Mouse (Mus musculus): ENCODE data around the gene Iqschfp. TPM values are rescaled to one million over a fixed set of nuclear protein-coding genes. Genes with fewer than 3 reads are reported as not detected.

The Iqschfp gene
- polyA plus RNA-seq, 1 experiment from 2014 or later = not detected

DNA sequence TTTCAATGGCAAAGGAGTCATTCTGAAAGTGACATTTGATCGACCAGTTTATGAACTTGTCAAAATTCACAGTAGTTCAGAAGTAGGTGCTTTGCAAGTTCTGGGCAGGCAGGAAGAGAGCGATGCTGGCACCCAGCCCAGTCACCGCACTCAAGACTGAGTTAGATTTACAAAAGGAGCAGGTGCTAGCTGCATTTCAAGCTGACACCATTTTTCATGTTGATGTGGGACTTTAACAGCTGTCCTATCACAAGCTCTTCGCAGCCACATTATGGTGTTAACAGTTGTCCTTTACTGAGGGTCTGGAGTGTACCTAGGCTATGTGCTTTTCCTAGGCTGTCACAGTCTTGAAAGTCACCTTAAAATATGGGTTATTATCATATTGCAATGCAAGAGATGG, 354.1 kb downstream of the Iqschfp start:
- 75% methylated on average over 4 of the region's 4 CpGs for WGBS (ENCODE audit: insufficient replicate concordance)
- no peak for ATAC-seq
- Histone ChIP-seq H3K27me3 (ENCODE audit: insufficient read depth, low read length) (no peaks in the 10 kb centered on the region), H3K4me1 (ENCODE audit: insufficient read depth) (no peaks in the 10 kb centered on the region), H3K36me3 (replicated peaks; ENCODE audit: insufficient read depth, low read length) (no peaks in the 10 kb centered on the region), H3K9me3 (ENCODE audit: low read length) (no peaks in the 10 kb centered on the region), H3K27ac (ENCODE audit: low read depth) (no peak overlapping the region), H3K4me3 (ENCODE audit: low read depth, low read length) (no peak overlapping the region), H3K4me2 (ENCODE audit: low read depth, low read length) (no peak overlapping the region), H3K9ac (replicated peaks) (no peak overlapping the region)
- DNase-seq = no peak
- TF ChIP-seq EP300 (IDR thresholded peaks at IDR 0.05; ENCODE audit: low read depth) (no peak), CTCF (IDR thresholded peaks at IDR 0.05; ENCODE audit: low read depth) (no peak)

- Histone ChIP-seq H3K27me3 (ENCODE audit: insufficient read depth, low read length) (no peaks in the 10 kb centered on the region), H3K4me1 (ENCODE audit: insufficient read depth) (no peaks in the 10 kb centered on the region), H3K36me3 (replicated peaks; ENCODE audit: insufficient read depth, low read length) (no peaks in the 10 kb centered on the region), H3K27ac (ENCODE audit: low read depth) (no peak overlapping the region), H3K4me2 (ENCODE audit: low read depth, low read length) (no peak overlapping the region), H3K9me3 (ENCODE audit: low read length) (no peaks in the 10 kb centered on the region), H3K4me3 (ENCODE audit: low read depth, low read length) (no peak overlapping the region), H3K9ac (replicated peaks) (no peak overlapping the region)
- ATAC-seq (no peak), DNase-seq (no peak)
- WGBS (ENCODE audit: insufficient replicate concordance) = 52% methylated on average over 2 of the region's 2 CpGs
- TF ChIP-seq CTCF (IDR thresholded peaks at IDR 0.05; ENCODE audit: low read depth) = no peak
- no peak for TF ChIP-seq EP300 (IDR thresholded peaks at IDR 0.05; ENCODE audit: low read depth)
Measured at GRCm38 (mm10) chr3:68250589-68250988, 358.6 kb downstream of the Iqschfp start.

DNA sequence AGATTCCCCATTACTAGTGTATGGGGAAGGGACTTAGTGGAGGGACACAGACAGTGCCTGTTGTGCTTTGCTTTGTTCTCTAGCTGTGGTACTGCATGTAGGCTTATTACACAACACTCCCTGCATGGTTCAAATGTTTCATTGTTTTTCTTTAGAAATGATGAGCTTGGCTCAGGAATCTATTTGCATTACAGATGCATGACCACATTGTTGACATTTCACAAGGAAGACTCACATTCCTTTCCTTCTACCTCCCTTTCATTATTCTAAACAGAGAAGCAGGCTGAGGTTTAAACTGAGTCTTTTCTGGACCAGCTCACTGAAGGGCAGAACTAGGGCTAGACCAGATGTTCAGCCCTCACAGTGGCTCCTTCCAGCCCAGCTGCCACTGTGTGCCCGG, 360.3 kb downstream of the Iqschfp start:
- 45% methylated on average over 1 of the region's 1 CpGs for WGBS (ENCODE audit: insufficient replicate concordance)
- Histone ChIP-seq H3K4me3 (ENCODE audit: low read depth, low read length) (no peak overlapping the region), H3K36me3 (replicated peaks; ENCODE audit: insufficient read depth, low read length) (no peaks in the 10 kb centered on the region), H3K27me3 (ENCODE audit: insufficient read depth, low read length) (no peaks in the 10 kb centered on the region), H3K4me2 (ENCODE audit: low read depth, low read length) (no peak overlapping the region), H3K9me3 (ENCODE audit: low read length) (no peaks in the 10 kb centered on the region), H3K27ac (ENCODE audit: low read depth) (no peak overlapping the region), H3K4me1 (ENCODE audit: insufficient read depth) (no peaks in the 10 kb centered on the region), H3K9ac (replicated peaks) (no peak overlapping the region)
- TF ChIP-seq CTCF (IDR thresholded peaks at IDR 0.05; ENCODE audit: low read depth) (no peak), EP300 (IDR thresholded peaks at IDR 0.05; ENCODE audit: low read depth) (no peak)
- ATAC-seq (peak; percentile 35; the same call in 1 of the 2 replicates), DNase-seq (no peak)

DNA sequence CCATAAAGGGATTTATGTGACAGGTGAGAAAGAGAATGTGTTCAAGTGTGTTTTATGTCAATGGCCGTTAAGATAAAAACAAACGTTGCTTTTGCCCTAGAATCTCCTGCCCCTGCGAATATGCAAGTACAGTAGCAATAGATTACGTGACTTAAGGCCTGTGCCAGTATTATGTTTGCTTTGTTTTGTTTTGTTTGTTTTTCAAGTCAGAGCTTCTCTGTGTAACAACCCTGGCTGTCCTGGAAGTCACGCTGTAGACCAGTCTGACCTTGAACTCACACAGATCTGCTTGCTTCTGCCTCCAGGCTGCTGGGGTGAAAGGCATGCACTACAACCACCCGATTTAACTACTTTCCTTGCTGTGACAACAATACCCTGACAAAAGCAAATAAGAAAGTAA, 370.3 kb downstream of the Iqschfp start:
- no peak overlapping the region for H3K9ac ChIP-seq (replicated peaks)
- H3K36me3 ChIP-seq (replicated peaks; ENCODE audit: insufficient read depth, low read length) = no peaks in the 10 kb centered on the region
- no peak overlapping the region for H3K27ac ChIP-seq (ENCODE audit: low read depth)
- no peaks in the 10 kb centered on the region for H3K9me3 ChIP-seq (ENCODE audit: low read length)
- no peak overlapping the region for H3K4me2 ChIP-seq (ENCODE audit: low read depth, low read length)
- H3K4me1 ChIP-seq (ENCODE audit: insufficient read depth) = no peaks in the 10 kb centered on the region
- TF ChIP-seq EP300 (IDR thresholded peaks at IDR 0.05; ENCODE audit: low read depth) = no peak
- no peak for TF ChIP-seq CTCF (IDR thresholded peaks at IDR 0.05; ENCODE audit: low read depth)
- H3K4me3 ChIP-seq (ENCODE audit: low read depth, low read length) = no peak overlapping the region
- H3K27me3 ChIP-seq (ENCODE audit: insufficient read depth, low read length) = no peaks in the 10 kb centered on the region
- DNase-seq (no peak), ATAC-seq (peak; percentile 63)
- 52% methylated on average over 6 of the region's 6 CpGs for WGBS (ENCODE audit: insufficient replicate concordance)

DNA sequence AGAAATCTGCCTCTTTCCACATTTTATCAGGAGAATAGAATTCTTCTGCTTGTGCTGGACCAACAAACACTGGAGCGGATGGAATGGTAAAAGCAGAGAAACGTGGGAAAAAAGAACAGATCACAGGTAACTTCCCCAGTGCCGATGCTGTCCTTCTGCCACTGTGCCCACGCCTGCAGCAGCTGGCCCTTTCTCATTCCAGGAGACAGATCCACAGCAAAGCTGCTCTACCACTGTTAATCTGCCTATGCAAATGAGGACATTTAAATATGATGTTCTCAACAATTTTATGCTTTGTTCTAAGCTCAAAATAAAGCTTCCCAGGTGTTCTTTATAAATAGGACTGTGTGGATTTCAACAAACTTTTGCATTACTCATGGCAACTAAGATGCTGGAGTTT, 375.9 kb downstream of the Iqschfp start:
- Histone ChIP-seq H3K9ac (replicated peaks) (no peak overlapping the region), H3K27ac (ENCODE audit: low read depth) (no peak overlapping the region), H3K4me3 (ENCODE audit: low read depth, low read length) (no peak overlapping the region), H3K36me3 (replicated peaks; ENCODE audit: insufficient read depth, low read length) (no peaks in the 10 kb centered on the region), H3K9me3 (ENCODE audit: low read length) (no peaks in the 10 kb centered on the region), H3K4me1 (ENCODE audit: insufficient read depth) (no peaks in the 10 kb centered on the region), H3K4me2 (ENCODE audit: low read depth, low read length) (no peak overlapping the region), H3K27me3 (ENCODE audit: insufficient read depth, low read length) (no peaks in the 10 kb centered on the region)
- TF ChIP-seq EP300 (IDR thresholded peaks at IDR 0.05; ENCODE audit: low read depth) (no peak), CTCF (IDR thresholded peaks at IDR 0.05; ENCODE audit: low read depth) (no peak)
- DNase-seq (no peak), ATAC-seq (no peak)
- 73% methylated on average over 4 of the region's 4 CpGs for whole genome bisulfite sequencing (ENCODE audit: insufficient replicate concordance)

- Histone ChIP-seq H3K4me1 (ENCODE audit: insufficient read depth) (no peaks in the 10 kb centered on the region), H3K4me3 (ENCODE audit: low read depth, low read length) (no peak overlapping the region), H3K9me3 (ENCODE audit: low read length) (no peaks in the 10 kb centered on the region), H3K4me2 (ENCODE audit: low read depth, low read length) (no peak overlapping the region), H3K27me3 (ENCODE audit: insufficient read depth, low read length) (no peaks in the 10 kb centered on the region), H3K9ac (replicated peaks) (no peak overlapping the region), H3K36me3 (replicated peaks; ENCODE audit: insufficient read depth, low read length) (no peaks in the 10 kb centered on the region), H3K27ac (ENCODE audit: low read depth) (no peak overlapping the region)
- TF ChIP-seq CTCF (IDR thresholded peaks at IDR 0.05; ENCODE audit: low read depth) (no peak), EP300 (IDR thresholded peaks at IDR 0.05; ENCODE audit: low read depth) (no peak)
- DNase-seq = no peak
- no peak for ATAC-seq
- WGBS (ENCODE audit: insufficient replicate concordance) = 78% methylated on average over 4 of the region's 4 CpGs
Measured at GRCm38 (mm10) chr3:68269251-68269650, 377.2 kb downstream of the Iqschfp start.

- DNase-seq = no peak
- no peak for TF ChIP-seq EP300 (IDR thresholded peaks at IDR 0.05; ENCODE audit: low read depth)
- no peak for TF ChIP-seq CTCF (IDR thresholded peaks at IDR 0.05; ENCODE audit: low read depth)
Measured at GRCm38 (mm10) chr3:68270246-68270645, 378.2 kb downstream of the Iqschfp start.

More at GRCm38 (mm10) chr3:68270246-68270645, 378.2 kb downstream of the Iqschfp start:
- no peak overlapping the region for H3K4me2 ChIP-seq (ENCODE audit: low read depth, low read length)
- ATAC-seq = no peak
- 82% methylated on average over 6 of the region's 6 CpGs for WGBS (ENCODE audit: insufficient replicate concordance)
- H3K9ac ChIP-seq (replicated peaks) = no peak overlapping the region
- no peaks in the 10 kb centered on the region for H3K9me3 ChIP-seq (ENCODE audit: low read length)
- H3K4me1 ChIP-seq (ENCODE audit: insufficient read depth) = no peaks in the 10 kb centered on the region
- H3K4me3 ChIP-seq (ENCODE audit: low read depth, low read length) = no peak overlapping the region
- H3K27ac ChIP-seq (ENCODE audit: low read depth) = no peak overlapping the region
- no peaks in the 10 kb centered on the region for H3K27me3 ChIP-seq (ENCODE audit: insufficient read depth, low read length)
- H3K36me3 ChIP-seq (replicated peaks; ENCODE audit: insufficient read depth, low read length) = no peaks in the 10 kb centered on the region

All from liver, postnatal 0 days (tissue).